Mouse (Mus musculus): ENCODE measurements around the gene Rora.

The Rora gene

DNA sequence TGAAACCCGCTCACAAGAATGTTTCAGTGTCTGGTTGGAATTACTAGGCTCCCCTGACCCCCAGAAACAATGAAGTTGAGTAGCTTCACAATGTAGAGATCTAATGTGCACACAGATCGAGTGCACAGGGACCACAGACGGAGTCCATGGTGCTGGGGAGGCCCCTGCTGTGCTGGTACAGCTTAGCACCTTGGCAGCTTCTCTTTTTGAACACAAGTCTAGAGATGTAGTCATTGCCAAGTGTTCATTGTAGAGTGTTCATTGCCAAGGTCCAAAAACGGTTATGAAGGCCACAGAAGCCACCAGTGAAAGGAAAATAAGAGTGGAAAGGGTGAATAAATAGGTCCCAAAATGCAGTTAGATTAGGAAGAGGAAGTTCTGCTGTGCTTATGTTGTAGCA is 737.0 kb downstream of the Rora start:
- no peaks in the 10 kb centered on the region for H3K27me3 ChIP-seq (ENCODE audit: insufficient read depth, low read length)
- H3K4me3 ChIP-seq (replicated peaks; ENCODE audit: low read length) = no peak overlapping the region
- no peaks in the 10 kb centered on the region for H3K9me3 ChIP-seq (ENCODE audit: low read length)
- peaks cover 8% of the 10 kb centered on the region for H3K4me1 ChIP-seq (replicated peaks; ENCODE audit: low read depth, low read length)
- TF ChIP-seq NANOG (IDR thresholded peaks at IDR 0.05; ENCODE audit: borderline replicate concordance, low read length) (no peak), POU5F1 (IDR thresholded peaks at IDR 0.05; ENCODE audit: borderline replicate concordance, low read length) (no peak), CTCF (conservative IDR thresholded peaks at IDR 0.05; ENCODE audit: low read length) (no peak)
- H3K36me3 ChIP-seq (ENCODE audit: insufficient read depth, low read length) = no peaks in the 10 kb centered on the region

DNA sequence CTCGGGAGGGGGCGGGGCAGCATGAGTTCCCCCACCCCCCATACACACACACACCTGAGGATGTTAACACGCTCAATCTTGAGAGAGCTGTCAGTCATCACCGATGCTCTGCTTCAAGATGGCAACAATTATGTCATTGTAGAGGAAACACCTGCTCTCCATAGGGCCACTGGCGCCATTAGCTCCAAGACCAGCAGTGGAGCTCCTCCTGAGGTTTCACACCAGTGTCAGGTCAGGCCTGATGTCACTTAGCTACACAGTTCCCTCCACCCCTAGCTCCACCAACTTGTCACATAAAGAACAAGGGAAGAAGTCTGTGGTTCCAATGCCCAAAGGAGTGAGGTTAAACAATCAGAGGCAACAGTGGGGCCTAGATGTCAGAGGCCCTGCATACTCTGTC is 740.6 kb downstream of the Rora start:
- peaks cover 17% of the 10 kb centered on the region for H3K4me1 ChIP-seq (replicated peaks; ENCODE audit: low read depth, low read length)
- no peaks in the 10 kb centered on the region for H3K36me3 ChIP-seq (ENCODE audit: insufficient read depth, low read length)
- TF ChIP-seq CTCF (conservative IDR thresholded peaks at IDR 0.05; ENCODE audit: low read length) (no peak), NANOG (IDR thresholded peaks at IDR 0.05; ENCODE audit: borderline replicate concordance, low read length) (no peak), POU5F1 (IDR thresholded peaks at IDR 0.05; ENCODE audit: borderline replicate concordance, low read length) (no peak)
- H3K9me3 ChIP-seq (ENCODE audit: low read length) = no peaks in the 10 kb centered on the region
- H3K4me3 ChIP-seq (replicated peaks; ENCODE audit: low read length) = no peak overlapping the region
- H3K27me3 ChIP-seq (ENCODE audit: insufficient read depth, low read length) = no peaks in the 10 kb centered on the region

DNA sequence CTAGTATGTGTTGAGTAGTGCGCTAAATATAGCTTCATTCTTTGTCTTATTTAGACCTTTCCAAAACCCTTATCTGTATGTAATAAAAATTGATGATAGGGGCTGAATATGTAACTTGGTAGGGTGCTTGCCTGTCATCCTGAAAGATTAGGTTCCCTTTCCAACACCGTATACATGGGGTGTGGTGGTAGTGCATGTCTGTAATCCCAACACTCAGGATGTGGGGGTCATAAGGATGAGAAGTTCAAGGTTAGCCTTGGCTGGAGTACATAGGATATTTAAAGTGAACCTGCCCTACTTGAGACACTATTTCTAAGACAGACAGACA is 743.8 kb downstream of the Rora start:
- no peaks in the 10 kb centered on the region for H3K9me3 ChIP-seq (ENCODE audit: low read length)
- peaks cover 9% of the 10 kb centered on the region for H3K4me1 ChIP-seq (replicated peaks; ENCODE audit: low read depth, low read length)
- H3K4me3 ChIP-seq (replicated peaks; ENCODE audit: low read length) = peak overlapping the region; percentile 86
- H3K36me3 ChIP-seq (ENCODE audit: insufficient read depth, low read length) = no peaks in the 10 kb centered on the region; the same call in 1 of the 2 replicates
- TF ChIP-seq NANOG (IDR thresholded peaks at IDR 0.05; ENCODE audit: borderline replicate concordance, low read length) (no peak), CTCF (conservative IDR thresholded peaks at IDR 0.05; ENCODE audit: low read length) (no peak)
- H3K27me3 ChIP-seq (ENCODE audit: insufficient read depth, low read length) = no peaks in the 10 kb centered on the region

DNA sequence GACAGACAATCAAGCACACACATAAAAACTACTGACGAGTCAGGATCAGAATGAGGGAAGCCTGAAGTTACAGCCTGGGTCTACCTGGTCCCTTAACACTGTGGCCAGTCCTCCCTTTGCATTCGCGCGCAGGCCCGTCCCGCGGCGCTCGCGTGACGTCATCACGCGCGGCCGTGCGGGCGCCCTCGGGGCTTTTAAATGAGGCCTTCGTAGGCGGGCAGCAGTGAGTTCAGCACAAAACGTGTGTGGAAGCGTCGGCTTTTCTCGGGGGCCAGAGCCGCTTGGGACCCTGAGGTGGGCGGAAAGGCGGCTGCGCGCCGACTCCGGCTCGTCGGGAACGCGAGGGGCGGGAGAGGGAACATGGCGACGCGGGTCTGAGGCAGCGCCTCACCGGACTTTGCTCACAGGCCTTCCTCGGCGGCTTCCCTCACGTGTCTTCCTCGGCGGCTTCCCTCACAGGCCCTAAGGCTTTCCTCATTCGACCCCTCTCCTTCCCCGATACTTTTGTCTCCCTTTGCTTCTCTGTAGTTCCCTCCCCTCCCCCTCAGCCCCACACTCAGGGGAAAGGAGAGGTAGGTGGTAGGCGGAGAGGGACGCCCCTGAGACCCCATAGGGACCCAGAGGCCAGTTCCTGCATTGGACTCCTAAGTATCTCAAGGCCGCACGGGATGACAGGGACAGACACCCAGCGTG is 744.3 kb downstream of the Rora start, which contains the start of gene Ice2:
TSS of gene Ice2 (plus strand) at position 147 of the 693 bp plus-strand sequence.
- H3K27me3 ChIP-seq (ENCODE audit: insufficient read depth, low read length) = no peaks in the 10 kb centered on the region
- no peaks in the 10 kb centered on the region; the same call in 1 of the 2 replicates for H3K36me3 ChIP-seq (ENCODE audit: insufficient read depth, low read length)
- H3K4me1 ChIP-seq (replicated peaks; ENCODE audit: low read depth, low read length) = peaks cover 9% of the 10 kb centered on the region
- peak within 1 kb of the TSS; percentile 86 for H3K4me3 ChIP-seq (replicated peaks; ENCODE audit: low read length)
- no peak for TF ChIP-seq NANOG (IDR thresholded peaks at IDR 0.05; ENCODE audit: borderline replicate concordance, low read length)
- TF ChIP-seq CTCF (conservative IDR thresholded peaks at IDR 0.05; ENCODE audit: low read length) = no peak
- no peak for TF ChIP-seq POU5F1 (IDR thresholded peaks at IDR 0.05; ENCODE audit: borderline replicate concordance, low read length)
- no peaks in the 10 kb centered on the region for H3K9me3 ChIP-seq (ENCODE audit: low read length)

DNA sequence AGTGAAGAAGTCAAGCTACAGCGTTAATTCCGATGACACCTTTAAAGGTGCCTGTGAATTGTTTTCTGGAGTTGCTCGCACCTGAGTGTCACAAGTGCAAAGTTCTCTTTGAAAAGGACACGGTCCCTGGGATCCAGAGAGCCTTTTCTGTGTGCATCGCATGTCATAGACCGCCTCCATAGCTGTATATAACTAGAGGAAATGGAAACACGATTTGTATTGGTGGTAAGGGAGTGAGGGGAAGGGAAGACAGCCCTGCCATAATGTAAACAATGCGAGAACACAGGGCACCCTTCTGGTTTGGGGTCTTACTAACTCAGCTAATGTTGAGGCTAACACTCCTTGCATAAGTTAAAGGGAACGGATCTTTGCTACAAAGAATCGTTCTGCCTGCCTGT is 744.9 kb downstream of the Rora start:
- no peaks in the 10 kb centered on the region for H3K27me3 ChIP-seq (ENCODE audit: insufficient read depth, low read length)
- H3K36me3 ChIP-seq (ENCODE audit: insufficient read depth, low read length) = no peaks in the 10 kb centered on the region; the same call in 1 of the 2 replicates
- peak overlapping the region; percentile 86 for H3K4me3 ChIP-seq (replicated peaks; ENCODE audit: low read length)
- peaks cover 9% of the 10 kb centered on the region for H3K4me1 ChIP-seq (replicated peaks; ENCODE audit: low read depth, low read length)
- TF ChIP-seq NANOG (IDR thresholded peaks at IDR 0.05; ENCODE audit: borderline replicate concordance, low read length) (no peak), CTCF (conservative IDR thresholded peaks at IDR 0.05; ENCODE audit: low read length) (no peak), POU5F1 (IDR thresholded peaks at IDR 0.05; ENCODE audit: borderline replicate concordance, low read length) (no peak)
- no peaks in the 10 kb centered on the region for H3K9me3 ChIP-seq (ENCODE audit: low read length)

DNA sequence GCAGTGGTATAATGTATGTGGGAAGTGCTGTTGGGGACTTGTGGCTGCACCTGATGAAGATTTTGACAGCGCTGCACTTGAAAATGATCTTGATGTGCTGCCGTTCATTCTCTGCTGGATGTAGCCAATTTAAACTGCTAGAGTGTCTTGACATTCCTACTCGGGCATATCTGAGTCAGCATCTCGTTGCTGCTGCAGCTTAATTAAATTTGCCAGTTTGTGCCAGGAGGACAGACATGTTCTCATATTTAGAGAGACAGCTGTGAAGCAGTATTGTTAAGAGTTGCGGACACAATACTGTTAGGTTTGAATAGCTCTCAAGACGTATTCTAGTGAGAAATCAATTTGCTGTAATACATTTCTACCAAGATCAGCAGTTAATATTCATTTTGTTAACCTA is 751.1 kb downstream of the Rora start:
- Histone ChIP-seq H3K36me3 (ENCODE audit: insufficient read depth, low read length) (no peaks in the 10 kb centered on the region; the same call in 1 of the 2 replicates), H3K9me3 (ENCODE audit: low read length) (no peaks in the 10 kb centered on the region), H3K4me3 (replicated peaks; ENCODE audit: low read length) (no peak overlapping the region), H3K27me3 (ENCODE audit: insufficient read depth, low read length) (no peaks in the 10 kb centered on the region), H3K4me1 (replicated peaks; ENCODE audit: low read depth, low read length) (no peaks in the 10 kb centered on the region)
- TF ChIP-seq POU5F1 (IDR thresholded peaks at IDR 0.05; ENCODE audit: borderline replicate concordance, low read length) (no peak), NANOG (IDR thresholded peaks at IDR 0.05; ENCODE audit: borderline replicate concordance, low read length) (no peak), CTCF (conservative IDR thresholded peaks at IDR 0.05; ENCODE audit: low read length) (no peak)

DNA sequence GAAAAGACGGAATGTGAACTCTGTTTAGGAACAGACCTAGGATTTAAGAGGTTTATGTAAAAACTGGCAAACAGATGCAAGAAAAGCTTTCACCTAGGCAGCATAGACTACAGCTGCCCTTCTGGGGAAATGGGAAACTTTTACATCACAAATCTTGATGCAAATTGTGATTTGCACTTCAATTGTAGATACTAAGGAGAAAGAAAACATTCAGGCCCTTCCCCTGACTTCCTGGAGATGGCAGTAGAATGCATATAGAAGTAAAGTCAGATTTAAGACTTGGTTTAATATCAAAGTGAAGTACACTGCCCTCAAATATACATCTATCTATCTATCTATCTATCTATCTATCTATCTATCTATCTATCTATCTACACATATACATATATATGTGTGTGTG is 765.9 kb downstream of the Rora start:
- H3K9me3 ChIP-seq (ENCODE audit: low read length) = no peaks in the 10 kb centered on the region
- TF ChIP-seq CTCF (conservative IDR thresholded peaks at IDR 0.05; ENCODE audit: low read length) = 0 out of 2 replicates have a peak, but pooled peaks have one; percentile 3
- no peak for TF ChIP-seq NANOG (IDR thresholded peaks at IDR 0.05; ENCODE audit: borderline replicate concordance, low read length)
- TF ChIP-seq POU5F1 (IDR thresholded peaks at IDR 0.05; ENCODE audit: borderline replicate concordance, low read length) = no peak
- no peak overlapping the region for H3K4me3 ChIP-seq (replicated peaks; ENCODE audit: low read length)
- H3K4me1 ChIP-seq (replicated peaks; ENCODE audit: low read depth, low read length) = peaks cover 13% of the 10 kb centered on the region
- no peaks in the 10 kb centered on the region for H3K27me3 ChIP-seq (ENCODE audit: insufficient read depth, low read length)
- peaks cover 37% of the 10 kb centered on the region for H3K36me3 ChIP-seq (ENCODE audit: insufficient read depth, low read length)

DNA sequence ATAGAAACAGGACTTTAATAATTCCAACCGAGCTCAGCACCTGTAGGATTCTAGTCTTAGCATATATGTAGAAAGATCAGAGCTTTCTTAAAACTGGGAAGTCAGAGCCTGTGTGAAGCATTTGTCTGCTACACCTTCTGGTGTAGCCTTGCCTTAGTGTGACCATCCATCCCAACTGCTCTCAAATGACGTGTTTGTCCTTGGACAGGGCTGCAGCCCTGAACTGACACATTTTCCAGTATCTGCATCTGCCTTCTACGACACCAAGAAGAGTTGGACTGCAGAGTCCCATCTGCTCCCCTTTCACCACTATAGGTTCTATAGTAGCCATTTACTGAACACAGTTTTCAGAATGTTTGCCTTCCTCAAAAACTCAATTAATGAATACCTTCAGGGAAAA is 776.9 kb downstream of the Rora start:
- H3K4me3 ChIP-seq (replicated peaks; ENCODE audit: low read length) = no peak overlapping the region

More for the DNA sequence above, 776.9 kb downstream of the Rora start:
- H3K36me3 ChIP-seq (ENCODE audit: insufficient read depth, low read length) = peaks cover 22% of the 10 kb centered on the region
- no peaks in the 10 kb centered on the region for H3K9me3 ChIP-seq (ENCODE audit: low read length)
- H3K27me3 ChIP-seq (ENCODE audit: insufficient read depth, low read length) = no peaks in the 10 kb centered on the region
- TF ChIP-seq POU5F1 (IDR thresholded peaks at IDR 0.05; ENCODE audit: borderline replicate concordance, low read length) (no peak), CTCF (conservative IDR thresholded peaks at IDR 0.05; ENCODE audit: low read length) (no peak), NANOG (IDR thresholded peaks at IDR 0.05; ENCODE audit: borderline replicate concordance, low read length) (no peak)
- no peaks in the 10 kb centered on the region; the same call in 1 of the 2 replicates for H3K4me1 ChIP-seq (replicated peaks; ENCODE audit: low read depth, low read length)

Data from E14TG2a.4 (cell line).